Mouse (Mus musculus) liver, embryonic 14.5 days (tissue): ENCODE results near the gene Nrbf2.

Experiments
- CTCF ChIP-seq: IDR thresholded peaks from 2 replicates; pipeline ENCODE4 v1.5.1; 2016; ENCODE audit warnings: antibody characterized with exemption, low read depth, control low read depth
- EP300 ChIP-seq: IDR thresholded peaks from 2 replicates; pipeline ENCODE4 v1.6.1; 2016; ENCODE audit warnings: antibody characterized with exemption, low read depth

GRCm38 (mm10) chr10:67301046-67301445 is 15.9 kb upstream of the Nrbf2 start:
- TF ChIP-seq CTCF, result no peak
- no peak for TF ChIP-seq EP300
